Mouse (Mus musculus) left cerebral cortex, postnatal 36 days (tissue): ENCODE measurements at regions not wholly inside any gene's neighbourhood (a gene's known extent, or its start where the extent isn't known, plus 50 kb on each side); places are given as distances from the start of the nearest gene placed in this dataset.

ENCODE experiments used
- DNase-seq, 2 experiments: peaks; one replicate each; pipeline ENCODE4 v3.0.0; 2021 to 2022; ENCODE audit warnings: low spot score in 2 of 2, mixed read lengths in 1 of 2
- intact Hi-C: fragments of 180-260 bp; cut with DNase I; formaldehyde crosslinking; loops from one replicate; pipeline ENCODE4 v1.15.1; 2025

- no peak for DNase-seq
- intact Hi-C loops, result no loop called here
These were observed 119.2 kb upstream of the Lemd2 start for GRCm38 (mm10) chr17:27323513-27323912.

GRCm38 (mm10) chr17:27322891-27323509 lies 118.7 kb upstream of the Lemd2 start:
- intact Hi-C loops, result no loop called here
- no peak for DNase-seq

GRCm38 (mm10) chr17:27318969-27319695 lies 114.9 kb upstream of the Lemd2 start:
- intact Hi-C loops, result loop anchor here (5.0 kb wide), 1 partner anchor 87 kb away; no protein-coding TSS in a partner anchor

GRCm38 (mm10) chr17:27317576-27318277 lies 113.5 kb upstream of the Lemd2 start:
- DNase-seq, result peak; percentile 41 to 44
- intact Hi-C loops, result loop anchor here (5.0 kb wide), 1 partner anchor 85 kb away; no protein-coding TSS in a partner anchor

More at GRCm38 (mm10) chr17:27318969-27319695, 114.9 kb upstream of the Lemd2 start:
- DNase-seq, result no peak

- no peak for DNase-seq
- intact Hi-C loops, result loop anchor here (5.0 kb wide), 1 partner anchor 85 kb away; no protein-coding TSS in a partner anchor
These were observed 112.7 kb upstream of the Lemd2 start for GRCm38 (mm10) chr17:27316711-27317575.

- DNase-seq, result no peak
- intact Hi-C loops, result loop anchor here (5.0 kb wide), 1 partner anchor 84 kb away; no protein-coding TSS in a partner anchor
These were observed 111.8 kb upstream of the Lemd2 start for GRCm38 (mm10) chr17:27315947-27316628.

- no peak for DNase-seq
- intact Hi-C loops, result loop anchor here (5.0 kb wide), 1 partner anchor 83 kb away; no protein-coding TSS in a partner anchor
These were observed 111.2 kb upstream of the Lemd2 start for GRCm38 (mm10) chr17:27315428-27315827.

- intact Hi-C loops, result loop anchor here (5.0 kb wide), 1 partner anchor 83 kb away; no protein-coding TSS in a partner anchor
- no peak for DNase-seq
These were observed 110.6 kb upstream of the Lemd2 start for GRCm38 (mm10) chr17:27314821-27315392.

- DNase-seq, result no peak
These were observed 104.7 kb upstream of the Lemd2 start for GRCm38 (mm10) chr17:27308933-27309332.

GRCm38 (mm10) chr17:27304842-27305241 lies 100.6 kb upstream of the Lemd2 start:
- no peak for DNase-seq
- intact Hi-C loops, result no loop called here

More at GRCm38 (mm10) chr17:27308933-27309332, 104.7 kb upstream of the Lemd2 start:
- intact Hi-C loops, result no loop called here

GRCm38 (mm10) chr17:27303633-27304479 lies 99.6 kb upstream of the Lemd2 start:
- intact Hi-C loops, result no loop called here
- DNase-seq, result no peak

GRCm38 (mm10) chr17:27303061-27303460 lies 98.8 kb upstream of the Lemd2 start:
- DNase-seq, result no peak

GRCm38 (mm10) chr17:27301376-27301775 lies 97.1 kb upstream of the Lemd2 start:
- intact Hi-C loops, result no loop called here
- no peak for DNase-seq

More at GRCm38 (mm10) chr17:27303061-27303460, 98.8 kb upstream of the Lemd2 start:
- intact Hi-C loops, result no loop called here

GRCm38 (mm10) chr17:27299297-27299696 lies 95.0 kb upstream of the Lemd2 start:
- intact Hi-C loops, result no loop called here
- DNase-seq, result no peak

GRCm38 (mm10) chr17:27298351-27298750 lies 94.1 kb upstream of the Lemd2 start:
- intact Hi-C loops, result no loop called here
- DNase-seq, result no peak

GRCm38 (mm10) chr17:27296156-27296555 lies 91.9 kb upstream of the Lemd2 start:
- intact Hi-C loops, result no loop called here
- no peak for DNase-seq

GRCm38 (mm10) chr17:27294208-27294604 lies 89.9 kb upstream of the Lemd2 start:
- no peak for DNase-seq
- intact Hi-C loops, result no loop called here
